Mouse (Mus musculus): ENCODE data around the gene Aldh16a1.
"Not testable (repeated sequence)": the region's sequence is repeated elsewhere in the genome, so short reads cannot be mapped to it uniquely, and the experiment has no call there.

The Aldh16a1 gene

GRCm38 (mm10) chr7:45157459-45157858 lies 3.1 kb upstream of the Aldh16a1 start:
- DNase-seq (ENCODE audit: low spot score in 2 of 2) = no peak

GRCm38 (mm10) chr7:45156206-45156605 lies 1.8 kb upstream of the Aldh16a1 start:
- no peak for DNase-seq (ENCODE audit: low spot score in 2 of 2)

- no peak for DNase-seq (ENCODE audit: low spot score in 2 of 2)
Measured at GRCm38 (mm10) chr7:45155590-45155989, 1.2 kb upstream of the Aldh16a1 start.

GRCm38 (mm10) chr7:45154993-45155514 lies 670 bp upstream of the Aldh16a1 start:
- peak; percentile 32 to 44 for DNase-seq (ENCODE audit: low spot score in 2 of 2)

GRCm38 (mm10) chr7:45153586-45153985 lies 798 bp downstream of the Aldh16a1 start:
- no peak for DNase-seq (ENCODE audit: low spot score in 2 of 2)

GRCm38 (mm10) chr7:45153052-45153451 lies 1.3 kb downstream of the Aldh16a1 start:
- DNase-seq (ENCODE audit: low spot score in 2 of 2) = not testable (repeated sequence)

- DNase-seq (ENCODE audit: low spot score in 2 of 2) = no peak
Measured at GRCm38 (mm10) chr7:45151303-45151702, 3.1 kb downstream of the Aldh16a1 start.

GRCm38 (mm10) chr7:45150321-45150720 lies 4.1 kb downstream of the Aldh16a1 start:
- DNase-seq (ENCODE audit: low spot score in 2 of 2) = no peak

GRCm38 (mm10) chr7:45149545-45149944 lies 4.8 kb downstream of the Aldh16a1 start:
- no peak for DNase-seq (ENCODE audit: low spot score in 2 of 2)

GRCm38 (mm10) chr7:45148534-45149098 lies 5.8 kb downstream of the Aldh16a1 start:
- DNase-seq (ENCODE audit: low spot score in 2 of 2) = no peak

- no peak for DNase-seq (ENCODE audit: low spot score in 2 of 2)
Measured at GRCm38 (mm10) chr7:45147899-45148298, 6.5 kb downstream of the Aldh16a1 start.

GRCm38 (mm10) chr7:45147267-45147666 lies 7.1 kb downstream of the Aldh16a1 start:
- DNase-seq (ENCODE audit: low spot score in 2 of 2) = no peak

GRCm38 (mm10) chr7:45145460-45145859 lies 8.9 kb downstream of the Aldh16a1 start:
- no peak for DNase-seq (ENCODE audit: low spot score in 2 of 2)

GRCm38 (mm10) chr7:45144368-45145174 lies 9.8 kb downstream of the Aldh16a1 start:
- no peak for DNase-seq (ENCODE audit: low spot score in 2 of 2)

- no peak for DNase-seq (ENCODE audit: low spot score in 2 of 2)
Measured at GRCm38 (mm10) chr7:45141914-45142313, 12.5 kb downstream of the Aldh16a1 start.

GRCm38 (mm10) chr7:45141319-45141718 lies 13.1 kb downstream of the Aldh16a1 start:
- no peak for DNase-seq (ENCODE audit: low spot score in 2 of 2)

- no peak for DNase-seq (ENCODE audit: low spot score in 2 of 2)
Measured at GRCm38 (mm10) chr7:45139904-45140723, 14.3 kb downstream of the Aldh16a1 start.

- no peak for DNase-seq (ENCODE audit: low spot score in 2 of 2)
Measured at GRCm38 (mm10) chr7:45138403-45138802, 16.0 kb downstream of the Aldh16a1 start.

- DNase-seq (ENCODE audit: low spot score in 2 of 2) = no peak
Measured at GRCm38 (mm10) chr7:45137171-45138006, 17.0 kb downstream of the Aldh16a1 start.

GRCm38 (mm10) chr7:45135993-45136567 lies 18.3 kb downstream of the Aldh16a1 start, which contains the start of the genes Gm45713 and Flt3l:
Gene Gm45713, minus strand, starts transcription at chr7:45136231.
Gene Flt3l, minus strand, starts transcription at chr7:45136432.
- peak; percentile 87 to 90 for DNase-seq (ENCODE audit: low spot score in 2 of 2)

- DNase-seq (ENCODE audit: low spot score in 2 of 2) = no peak
Measured at GRCm38 (mm10) chr7:45135370-45135769, 19.0 kb downstream of the Aldh16a1 start.

Data from spleen, postnatal 36 days (tissue).